Mouse (Mus musculus): Measurements from ENCODE around the gene Gm20379. TPM values are rescaled to one million over a fixed set of nuclear protein-coding genes. Genes with fewer than 3 reads are reported as not detected.
A peak's percentile ranks its signal among the peaks of the same experiment; 100 is the strongest.

Gm20379 gene
- polyA plus RNA-seq, 1 experiment from 2014 or later: 1.9 TPM

GRCm38 (mm10) chr13:92301754-92302153 is 4.0 kb upstream of the Gm20379 start:
- Histone ChIP-seq H3K27me3 (no peaks in the 10 kb centered on the region), H3K4me2 (no peak overlapping the region), H3K4me1 (peaks cover 7% of the 10 kb centered on the region), H3K36me3 (peaks cover 20% of the 10 kb centered on the region), H3K9ac (no peak overlapping the region), H3K4me3 (no peak overlapping the region), H3K27ac (no peak overlapping the region), H3K9me3 (no peaks in the 10 kb centered on the region)
- ATAC-seq (ENCODE audit: insufficient number of reproducible peaks, insufficient read depth, low FRiP score, low TSS enrichment, low read depth): no peak
- WGBS: 84% methylated on average over 4 of the region's 4 CpGs

- no peak for ATAC-seq (ENCODE audit: insufficient number of reproducible peaks, insufficient read depth, low FRiP score, low TSS enrichment, low read depth)
Observed at GRCm38 (mm10) chr13:92302466-92302865, 3.3 kb upstream of the Gm20379 start.

GRCm38 (mm10) chr13:92303062-92303948 is 2.5 kb upstream of the Gm20379 start:
- no peak overlapping the region for H3K27ac ChIP-seq
- no peak for ATAC-seq (ENCODE audit: insufficient number of reproducible peaks, insufficient read depth, low FRiP score, low TSS enrichment, low read depth)
- no peak overlapping the region for H3K9ac ChIP-seq
- H3K9me3 ChIP-seq: no peaks in the 10 kb centered on the region
- 72% methylated on average over 8 of the region's 8 CpGs for WGBS
- H3K4me2 ChIP-seq: no peak overlapping the region
- no peak overlapping the region for H3K4me3 ChIP-seq
- H3K36me3 ChIP-seq: peaks cover 26% of the 10 kb centered on the region
- no peaks in the 10 kb centered on the region for H3K27me3 ChIP-seq
- peaks cover 7% of the 10 kb centered on the region for H3K4me1 ChIP-seq

More at GRCm38 (mm10) chr13:92302466-92302865, 3.3 kb upstream of the Gm20379 start:
- peaks cover 7% of the 10 kb centered on the region for H3K4me1 ChIP-seq
- H3K9ac ChIP-seq: no peak overlapping the region
- H3K27ac ChIP-seq: no peak overlapping the region; the same call in 1 of the 2 replicates
- no peak overlapping the region for H3K4me2 ChIP-seq
- H3K36me3 ChIP-seq: peaks cover 18% of the 10 kb centered on the region
- 59% methylated on average over 4 of the region's 4 CpGs for WGBS
- no peaks in the 10 kb centered on the region for H3K27me3 ChIP-seq
- H3K4me3 ChIP-seq: no peak overlapping the region
- no peaks in the 10 kb centered on the region for H3K9me3 ChIP-seq

- 94% methylated on average over 5 of the region's 5 CpGs for WGBS
- no peaks in the 10 kb centered on the region for H3K27me3 ChIP-seq
- ATAC-seq (ENCODE audit: insufficient number of reproducible peaks, insufficient read depth, low FRiP score, low TSS enrichment, low read depth): no peak
- no peak overlapping the region for H3K4me3 ChIP-seq
- H3K4me1 ChIP-seq: peaks cover 7% of the 10 kb centered on the region
- no peaks in the 10 kb centered on the region for H3K9me3 ChIP-seq
- H3K4me2 ChIP-seq: no peak overlapping the region
- H3K27ac ChIP-seq: no peak overlapping the region
- no peak overlapping the region for H3K9ac ChIP-seq
- peaks cover 35% of the 10 kb centered on the region for H3K36me3 ChIP-seq
Observed at GRCm38 (mm10) chr13:92304291-92304690, 1.5 kb upstream of the Gm20379 start.

- H3K9me3 ChIP-seq: no peaks in the 10 kb centered on the region
- H3K4me2 ChIP-seq: no peak overlapping the region
- H3K36me3 ChIP-seq: peaks cover 33% of the 10 kb centered on the region
- no peak for ATAC-seq (ENCODE audit: insufficient number of reproducible peaks, insufficient read depth, low FRiP score, low TSS enrichment, low read depth)
- H3K27me3 ChIP-seq: no peaks in the 10 kb centered on the region
- 89% methylated on average over 5 of the region's 5 CpGs for WGBS
- H3K9ac ChIP-seq: no peak overlapping the region
- H3K4me3 ChIP-seq: no peak overlapping the region
- no peak overlapping the region for H3K27ac ChIP-seq
- H3K4me1 ChIP-seq: no peaks in the 10 kb centered on the region
Observed at GRCm38 (mm10) chr13:92314613-92315012, 8.8 kb downstream of the Gm20379 start.

- 41% methylated on average over 5 of the region's 5 CpGs for WGBS
- peaks cover 28% of the 10 kb centered on the region for H3K36me3 ChIP-seq
Observed at GRCm38 (mm10) chr13:92320770-92321169, 15.0 kb downstream of the Gm20379 start.

GRCm38 (mm10) chr13:92326030-92326429 is 20.2 kb downstream of the Gm20379 start:
- H3K4me2 ChIP-seq: no peak overlapping the region
- H3K27ac ChIP-seq: no peak overlapping the region
- no peaks in the 10 kb centered on the region for H3K4me1 ChIP-seq
- ATAC-seq (ENCODE audit: insufficient number of reproducible peaks, insufficient read depth, low FRiP score, low TSS enrichment, low read depth): no peak
- peaks cover 24% of the 10 kb centered on the region; the same call in 1 of the 2 replicates for H3K36me3 ChIP-seq
- H3K4me3 ChIP-seq: no peak overlapping the region
- no peak overlapping the region for H3K9ac ChIP-seq
- 69% methylated on average over 5 of the region's 5 CpGs for WGBS
- no peaks in the 10 kb centered on the region for H3K9me3 ChIP-seq
- no peaks in the 10 kb centered on the region for H3K27me3 ChIP-seq

More at GRCm38 (mm10) chr13:92320770-92321169, 15.0 kb downstream of the Gm20379 start:
- Histone ChIP-seq H3K4me1 (peaks cover 7% of the 10 kb centered on the region), H3K27ac (no peak overlapping the region), H3K4me3 (no peak overlapping the region), H3K9ac (no peak overlapping the region), H3K4me2 (no peak overlapping the region), H3K9me3 (no peaks in the 10 kb centered on the region), H3K27me3 (no peaks in the 10 kb centered on the region)
- ATAC-seq (ENCODE audit: insufficient number of reproducible peaks, insufficient read depth, low FRiP score, low TSS enrichment, low read depth): no peak

GRCm38 (mm10) chr13:92328000-92328399 is 22.2 kb downstream of the Gm20379 start:
- Histone ChIP-seq H3K4me1 (no peaks in the 10 kb centered on the region), H3K27ac (no peak overlapping the region), H3K9ac (no peak overlapping the region), H3K27me3 (no peaks in the 10 kb centered on the region), H3K4me3 (no peak overlapping the region), H3K36me3 (peaks cover 18% of the 10 kb centered on the region; the same call in 1 of the 2 replicates), H3K9me3 (no peaks in the 10 kb centered on the region), H3K4me2 (no peak overlapping the region)
- WGBS: 78% methylated on average over 2 of the region's 2 CpGs
- no peak for ATAC-seq (ENCODE audit: insufficient number of reproducible peaks, insufficient read depth, low FRiP score, low TSS enrichment, low read depth)

- Histone ChIP-seq H3K4me2 (no peak overlapping the region), H3K4me1 (no peaks in the 10 kb centered on the region), H3K4me3 (no peak overlapping the region), H3K36me3 (peaks cover 23% of the 10 kb centered on the region), H3K9ac (no peak overlapping the region), H3K9me3 (no peaks in the 10 kb centered on the region), H3K27me3 (no peaks in the 10 kb centered on the region), H3K27ac (no peak overlapping the region)
- ATAC-seq (ENCODE audit: insufficient number of reproducible peaks, insufficient read depth, low FRiP score, low TSS enrichment, low read depth): no peak
- 86% methylated on average over 3 of the region's 3 CpGs for WGBS
Observed at GRCm38 (mm10) chr13:92330621-92331020, 24.8 kb downstream of the Gm20379 start.

GRCm38 (mm10) chr13:92332103-92332879 is 26.5 kb downstream of the Gm20379 start:
- Histone ChIP-seq H3K9ac (no peak overlapping the region), H3K36me3 (peaks cover 26% of the 10 kb centered on the region), H3K27ac (no peak overlapping the region), H3K4me3 (no peak overlapping the region), H3K4me2 (no peak overlapping the region), H3K27me3 (no peaks in the 10 kb centered on the region), H3K4me1 (no peaks in the 10 kb centered on the region), H3K9me3 (no peaks in the 10 kb centered on the region)
- ATAC-seq (ENCODE audit: insufficient number of reproducible peaks, insufficient read depth, low FRiP score, low TSS enrichment, low read depth): no peak
- 85% methylated on average over 15 of the region's 15 CpGs for WGBS

- WGBS: 88% methylated on average over 1 of the region's 1 CpGs
- Histone ChIP-seq H3K27me3 (no peaks in the 10 kb centered on the region), H3K4me1 (no peaks in the 10 kb centered on the region), H3K9ac (no peak overlapping the region), H3K4me2 (no peak overlapping the region), H3K36me3 (peaks cover 33% of the 10 kb centered on the region), H3K4me3 (no peak overlapping the region), H3K27ac (no peak overlapping the region), H3K9me3 (no peaks in the 10 kb centered on the region)
- 0 out of 2 replicates have a peak, but pooled peaks have one; percentile 32 for ATAC-seq (ENCODE audit: insufficient number of reproducible peaks, insufficient read depth, low FRiP score, low TSS enrichment, low read depth)
Observed at GRCm38 (mm10) chr13:92336857-92337256, 31.1 kb downstream of the Gm20379 start.
